Mouse (Mus musculus): ENCODE data around the gene Klf5. TPM values are rescaled to one million over a fixed set of nuclear protein-coding genes. Genes with fewer than 3 reads are reported as not detected.

Gene Klf5
- total and polyA plus RNA-seq, 3 experiments, result 0.69 to 3.9 TPM; not detected in 1

GRCm38 (mm10) chr14:99339681-99340522 is 41.4 kb downstream of the Klf5 start (continued):
- no peak for TF ChIP-seq ZMIZ1 (IDR thresholded peaks at IDR 0.05; ENCODE audit: low read depth, low read length)

- Histone ChIP-seq H3K36me3 (ENCODE audit: control insufficient read depth in 1 of 2, insufficient read depth in 2 of 2, low read length in 2 of 2) (peaks cover 0 to 3% of the 10 kb centered on the region in 2 experiments; a peak in 2 of 4 replicates), H3K9me3 (replicated peaks; ENCODE audit: insufficient read depth, low read length) (no peaks in the 10 kb centered on the region), H3K27ac (ENCODE audit: control insufficient read depth, low read depth, low read length) (no peak overlapping the region), H3K79me2 (ENCODE audit: control insufficient read depth, insufficient read depth, low read length, poor library complexity) (no peaks in the 10 kb centered on the region), H3K4me1 (ENCODE audit: control insufficient read depth in 1 of 2, insufficient read depth in 2 of 2, low read length in 2 of 2) (peaks cover 4 to 6% of the 10 kb centered on the region in 2 experiments; a peak in 3 of 4 replicates), H3K9ac (ENCODE audit: control insufficient read depth, low read depth, low read length, poor library complexity, severe bottlenecking) (no peak overlapping the region), H3K27me3 (ENCODE audit: control insufficient read depth in 1 of 2, insufficient read depth in 2 of 2, low read length in 2 of 2) (no peaks in the 10 kb centered on the region), H3K4me3 (ENCODE audit: control insufficient read depth in 1 of 2, insufficient read depth in 1 of 2, low read depth in 2 of 2, low read length in 2 of 2) (no peak overlapping the region)
- TF ChIP-seq ZKSCAN1 (IDR thresholded peaks at IDR 0.05; ENCODE audit: low read depth, low read length) (no peak), MXI1 (IDR thresholded peaks at IDR 0.05; ENCODE audit: low read depth, low read length) (no peak), E2F4 (IDR thresholded peaks at IDR 0.05; ENCODE audit: borderline replicate concordance, low read depth, low read length) (no peak), ETS1 (IDR thresholded peaks at IDR 0.05; ENCODE audit: low read depth, low read length) (no peak)
- no peak for DNase-seq (ENCODE audit: low read depth, low spot score)
These were observed 42.2 kb downstream of the Klf5 start for GRCm38 (mm10) chr14:99340703-99341102.

GRCm38 (mm10) chr14:99348175-99348764 is 49.8 kb downstream of the Klf5 start:
- Histone ChIP-seq H3K79me2 (ENCODE audit: control insufficient read depth, insufficient read depth, low read length, poor library complexity) (no peaks in the 10 kb centered on the region), H3K4me3 (ENCODE audit: control insufficient read depth in 1 of 2, insufficient read depth in 1 of 2, low read depth in 2 of 2, low read length in 2 of 2) (no peak overlapping the region), H3K27ac (ENCODE audit: control insufficient read depth, low read depth, low read length) (no peak overlapping the region), H3K27me3 (ENCODE audit: control insufficient read depth in 1 of 2, insufficient read depth in 2 of 2, low read length in 2 of 2) (no peaks in the 10 kb centered on the region), H3K36me3 (ENCODE audit: control insufficient read depth in 1 of 2, insufficient read depth in 2 of 2, low read length in 2 of 2) (no peaks in the 10 kb centered on the region), H3K9ac (ENCODE audit: control insufficient read depth, low read depth, low read length, poor library complexity, severe bottlenecking) (no peak overlapping the region), H3K9me3 (replicated peaks; ENCODE audit: insufficient read depth, low read length) (no peaks in the 10 kb centered on the region), H3K4me1 (ENCODE audit: control insufficient read depth in 1 of 2, insufficient read depth in 2 of 2, low read length in 2 of 2) (no peaks in the 10 kb centered on the region)
- TF ChIP-seq ZNF384 (IDR thresholded peaks at IDR 0.05; ENCODE audit: low read depth, low read length), result no peak
- no peak for TF ChIP-seq JUND (IDR thresholded peaks at IDR 0.05; ENCODE audit: low read depth, low read length)
- TF ChIP-seq KAT2A (conservative IDR thresholded peaks at IDR 0.05; ENCODE audit: low read depth, low read length), result no peak
- no peak for TF ChIP-seq ZMIZ1 (IDR thresholded peaks at IDR 0.05; ENCODE audit: low read depth, low read length)
- no peak for TF ChIP-seq NELFE (IDR thresholded peaks at IDR 0.05; ENCODE audit: low read depth, low read length)
- TF ChIP-seq BHLHE40 (IDR thresholded peaks at IDR 0.05; ENCODE audit: borderline replicate concordance, low read depth, low read length), result no peak
- DNase-seq (ENCODE audit: low read depth, low spot score), result no peak

- Histone ChIP-seq H3K36me3 (ENCODE audit: control insufficient read depth in 1 of 2, insufficient read depth in 2 of 2, low read length in 2 of 2) (no peaks in the 10 kb centered on the region), H3K79me2 (ENCODE audit: control insufficient read depth, insufficient read depth, low read length, poor library complexity) (no peaks in the 10 kb centered on the region), H3K9ac (ENCODE audit: control insufficient read depth, low read depth, low read length, poor library complexity, severe bottlenecking) (no peak overlapping the region), H3K4me3 (ENCODE audit: control insufficient read depth in 1 of 2, insufficient read depth in 1 of 2, low read depth in 2 of 2, low read length in 2 of 2) (no peak overlapping the region), H3K27ac (ENCODE audit: control insufficient read depth, low read depth, low read length) (no peak overlapping the region), H3K9me3 (replicated peaks; ENCODE audit: insufficient read depth, low read length) (no peaks in the 10 kb centered on the region), H3K4me1 (ENCODE audit: control insufficient read depth in 1 of 2, insufficient read depth in 2 of 2, low read length in 2 of 2) (no peaks in the 10 kb centered on the region), H3K27me3 (ENCODE audit: control insufficient read depth in 1 of 2, insufficient read depth in 2 of 2, low read length in 2 of 2) (no peaks in the 10 kb centered on the region)
- no peak for DNase-seq (ENCODE audit: low read depth, low spot score)
- no peak for TF ChIP-seq SIN3A (IDR thresholded peaks at IDR 0.05; ENCODE audit: low read length)
- TF ChIP-seq POLR2AphosphoS2 (IDR thresholded peaks at IDR 0.05; ENCODE audit: low read length), result no peak
- TF ChIP-seq MAFK (IDR thresholded peaks at IDR 0.05; ENCODE audit: borderline replicate concordance, low read depth, low read length), result no peak
- TF ChIP-seq CHD2 (IDR thresholded peaks at IDR 0.05; ENCODE audit: low read length), result no peak
- TF ChIP-seq MEF2A (IDR thresholded peaks at IDR 0.05; ENCODE audit: extremely low read depth, insufficient replicate concordance, low read depth, low read length, poor library complexity, severe bottlenecking), result no peak
- no peak for TF ChIP-seq POLR2A (IDR thresholded peaks at IDR 0.05; ENCODE audit: control insufficient read depth in 1 of 2, insufficient read depth in 1 of 2, low read depth in 1 of 2, low read length in 2 of 2, poor library complexity in 1 of 2)
- TF ChIP-seq POLR2AphosphoS5 (IDR thresholded peaks at IDR 0.05; ENCODE audit: borderline replicate concordance, low read depth, low read length), result no peak
- TF ChIP-seq EP300 (IDR thresholded peaks at IDR 0.05; ENCODE audit: low read depth in 1 of 2, low read length in 2 of 2), result no peak
- TF ChIP-seq E2F4 (IDR thresholded peaks at IDR 0.05; ENCODE audit: borderline replicate concordance, low read depth, low read length), result no peak
- no peak for TF ChIP-seq MYB (IDR thresholded peaks at IDR 0.05; ENCODE audit: low read depth, low read length)
- no peak for TF ChIP-seq CTCF (IDR thresholded peaks at IDR 0.05 in 2 of 3, conservative IDR thresholded peaks at IDR 0.05 in 1 of 3; ENCODE audit: control insufficient read depth in 1 of 3, insufficient read depth in 1 of 3, low read depth in 2 of 3, low read length in 3 of 3, poor library complexity in 1 of 3, severe bottlenecking in 1 of 3)
- TF ChIP-seq JUND (IDR thresholded peaks at IDR 0.05; ENCODE audit: low read depth, low read length), result no peak
- no peak for TF ChIP-seq GABPA (IDR thresholded peaks at IDR 0.05; ENCODE audit: low read depth, low read length)
- TF ChIP-seq ELF1 (IDR thresholded peaks at IDR 0.05; ENCODE audit: low read depth, low read length), result no peak
- no peak for TF ChIP-seq NELFE (IDR thresholded peaks at IDR 0.05; ENCODE audit: low read depth, low read length)
These were observed 51.1 kb downstream of the Klf5 start for GRCm38 (mm10) chr14:99349606-99350005.

Data from MEL (cell line).